Mouse (Mus musculus): ENCODE results near the gene Tas1r2. TPM values are rescaled to one million over a fixed set of nuclear protein-coding genes. Genes with fewer than 3 reads are reported as not detected.
A peak's percentile ranks its signal among the peaks of the same experiment; 100 is the strongest.

The Tas1r2 gene
- polyA plus RNA-seq, 1 experiment from 2014 or later, result not detected

GRCm38 (mm10) chr4:139617001-139617364 is 36.4 kb upstream of the Tas1r2 start:
- 61% methylated on average over 3 of the region's 3 CpGs for WGBS
- H3K4me1 ChIP-seq (ENCODE audit: control insufficient read depth, insufficient read depth, low read length), result peaks cover 3% of the 10 kb centered on the region; the same call in 1 of the 2 replicates
- H3K27me3 ChIP-seq (ENCODE audit: control insufficient read depth, insufficient read depth, low read length), result no peaks in the 10 kb centered on the region
- peaks cover 10% of the 10 kb centered on the region for H3K36me3 ChIP-seq (ENCODE audit: control insufficient read depth, insufficient read depth, low read length)
- peak overlapping the region; percentile 35; the same call in 1 of the 2 replicates for H3K4me3 ChIP-seq (ENCODE audit: low read depth, low read length)
- H3K9ac ChIP-seq (ENCODE audit: low read length), result no peak overlapping the region
- DNase-seq (ENCODE audit: low spot score) (no peak), ATAC-seq (ENCODE audit: insufficient number of reproducible peaks, low FRiP score, low TSS enrichment, low read depth) (no peak)
- H3K4me2 ChIP-seq (ENCODE audit: low read depth, severe bottlenecking), result peak overlapping the region; percentile 52; the same call in 1 of the 2 replicates
- no peak overlapping the region for H3K27ac ChIP-seq (replicated peaks; ENCODE audit: low read depth, low read length)
- H3K9me3 ChIP-seq (ENCODE audit: control insufficient read depth, low read length), result no peaks in the 10 kb centered on the region; the same call in 1 of the 2 replicates

GRCm38 (mm10) chr4:139619765-139620164 is 33.6 kb upstream of the Tas1r2 start:
- no peak overlapping the region for H3K9ac ChIP-seq (ENCODE audit: low read length)
- H3K4me3 ChIP-seq (ENCODE audit: low read depth, low read length), result no peak overlapping the region
- H3K27me3 ChIP-seq (ENCODE audit: control insufficient read depth, insufficient read depth, low read length), result no peaks in the 10 kb centered on the region
- DNase-seq (ENCODE audit: low spot score) (no peak), ATAC-seq (ENCODE audit: insufficient number of reproducible peaks, low FRiP score, low TSS enrichment, low read depth) (no peak)
- H3K4me1 ChIP-seq (ENCODE audit: control insufficient read depth, insufficient read depth, low read length), result peaks cover 9% of the 10 kb centered on the region
- no peaks in the 10 kb centered on the region for H3K9me3 ChIP-seq (ENCODE audit: control insufficient read depth, low read length)
- no peak overlapping the region for H3K4me2 ChIP-seq (ENCODE audit: low read depth, severe bottlenecking)
- WGBS, result 80% methylated on average over 6 of the region's 6 CpGs
- no peak overlapping the region for H3K27ac ChIP-seq (replicated peaks; ENCODE audit: low read depth, low read length)
- H3K36me3 ChIP-seq (ENCODE audit: control insufficient read depth, insufficient read depth, low read length), result no peaks in the 10 kb centered on the region; the same call in none of the 2 replicates

- Histone ChIP-seq H3K9me3 (ENCODE audit: control insufficient read depth, low read length) (no peaks in the 10 kb centered on the region), H3K4me1 (ENCODE audit: control insufficient read depth, insufficient read depth, low read length) (peaks cover 5% of the 10 kb centered on the region; the same call in 1 of the 2 replicates), H3K4me3 (ENCODE audit: low read depth, low read length) (peak within 1 kb of the TSS; percentile 66), H3K4me2 (ENCODE audit: low read depth, severe bottlenecking) (peak within 1 kb of the TSS; percentile 75), H3K36me3 (ENCODE audit: control insufficient read depth, insufficient read depth, low read length) (no peaks in the 10 kb centered on the region), H3K27me3 (ENCODE audit: control insufficient read depth, insufficient read depth, low read length) (no peaks in the 10 kb centered on the region), H3K27ac (replicated peaks; ENCODE audit: low read depth, low read length) (peak within 1 kb of the TSS; percentile 56; the same call in 1 of the 2 replicates), H3K9ac (ENCODE audit: low read length) (peak within 1 kb of the TSS; percentile 62)
- WGBS, result under 1% methylated on average over 33 of the region's 38 CpGs
- DNase-seq (ENCODE audit: low spot score) (peak; percentile 89), ATAC-seq (ENCODE audit: insufficient number of reproducible peaks, low FRiP score, low TSS enrichment, low read depth) (peak; percentile 96)
Observed at GRCm38 (mm10) chr4:139622373-139623282, 30.7 kb upstream of the Tas1r2 start, which contains the start of gene Aldh4a1. Aldh4a1 (plus strand) TSS chr4:139622866.

DNA sequence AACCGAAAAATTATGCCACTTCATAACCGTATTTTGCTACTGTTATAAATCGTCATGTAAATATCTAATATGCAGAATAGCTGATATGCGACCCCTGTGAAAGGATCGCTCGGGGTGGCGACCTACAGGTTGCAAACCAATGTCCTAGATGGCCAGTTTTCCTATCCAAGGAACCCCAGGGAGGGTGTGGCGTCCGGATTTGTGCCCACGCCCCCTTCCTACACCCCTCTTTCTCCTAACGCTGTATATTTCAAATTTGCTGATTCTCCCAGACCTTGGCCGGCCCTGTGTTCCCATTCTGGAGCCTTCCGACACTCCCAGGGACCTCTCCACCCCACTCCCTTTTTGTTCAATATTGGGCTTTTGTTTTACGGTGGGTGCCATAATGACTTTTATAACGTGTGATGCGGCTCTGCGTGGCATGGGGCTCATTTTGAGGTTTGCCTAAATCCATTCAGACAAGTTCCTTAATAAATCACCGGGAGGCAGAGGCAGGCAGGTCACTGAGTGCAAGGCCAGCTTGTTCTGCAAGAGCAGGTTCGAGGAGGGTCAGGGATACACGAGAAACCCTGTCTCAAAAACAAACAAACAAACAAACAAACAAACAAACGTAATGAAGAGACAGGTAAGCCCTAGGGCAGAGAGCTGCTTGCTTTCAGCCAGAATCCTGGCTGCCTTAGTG is 29.8 kb upstream of the Tas1r2 start:
- Histone ChIP-seq H3K9me3 (ENCODE audit: control insufficient read depth, low read length) (no peaks in the 10 kb centered on the region), H3K27me3 (ENCODE audit: control insufficient read depth, insufficient read depth, low read length) (no peaks in the 10 kb centered on the region), H3K4me1 (ENCODE audit: control insufficient read depth, insufficient read depth, low read length) (peaks cover 5% of the 10 kb centered on the region; the same call in 1 of the 2 replicates), H3K36me3 (ENCODE audit: control insufficient read depth, insufficient read depth, low read length) (no peaks in the 10 kb centered on the region), H3K27ac (replicated peaks; ENCODE audit: low read depth, low read length) (no peak overlapping the region), H3K4me3 (ENCODE audit: low read depth, low read length) (peak overlapping the region; percentile 66), H3K9ac (ENCODE audit: low read length) (peak overlapping the region; percentile 62; the same call in 1 of the 2 replicates), H3K4me2 (ENCODE audit: low read depth, severe bottlenecking) (peak overlapping the region; percentile 75)
- ATAC-seq (ENCODE audit: insufficient number of reproducible peaks, low FRiP score, low TSS enrichment, low read depth) (no peak), DNase-seq (ENCODE audit: low spot score) (no peak)
- 22% methylated on average over 21 of the region's 21 CpGs for WGBS

DNA sequence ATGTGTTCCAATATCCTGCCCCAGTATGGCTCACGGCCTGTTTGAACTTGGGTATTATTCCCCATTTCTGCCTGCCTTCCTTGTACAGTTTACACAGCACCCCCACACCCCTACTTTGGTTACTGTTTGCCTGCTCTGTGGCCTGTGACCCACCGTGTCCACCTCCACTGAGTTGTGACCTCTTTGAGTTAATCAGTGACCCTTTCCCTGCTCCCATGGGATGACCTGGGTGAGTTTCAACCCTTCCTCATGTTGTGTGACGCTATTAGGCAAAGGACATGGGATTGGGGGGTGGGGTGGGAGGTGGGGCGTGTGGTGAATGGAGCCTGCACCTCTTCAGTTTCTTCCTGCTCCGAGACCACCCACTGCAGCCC is 29.2 kb upstream of the Tas1r2 start:
- Histone ChIP-seq H3K27ac (replicated peaks; ENCODE audit: low read depth, low read length) (no peak overlapping the region), H3K4me2 (ENCODE audit: low read depth, severe bottlenecking) (0 out of 2 replicates have a peak overlapping the region, but pooled peaks have one; percentile 75)
- 75% methylated on average over 5 of the region's 5 CpGs for WGBS

GRCm38 (mm10) chr4:139624706-139625105 is 28.6 kb upstream of the Tas1r2 start:
- no peak overlapping the region for H3K4me3 ChIP-seq (ENCODE audit: low read depth, low read length)
- ATAC-seq (ENCODE audit: insufficient number of reproducible peaks, low FRiP score, low TSS enrichment, low read depth), result no peak
- H3K9me3 ChIP-seq (ENCODE audit: control insufficient read depth, low read length), result no peaks in the 10 kb centered on the region
- no peak overlapping the region for H3K4me2 ChIP-seq (ENCODE audit: low read depth, severe bottlenecking)
- no peak overlapping the region for H3K9ac ChIP-seq (ENCODE audit: low read length)
- peaks cover 5% of the 10 kb centered on the region; the same call in 1 of the 2 replicates for H3K4me1 ChIP-seq (ENCODE audit: control insufficient read depth, insufficient read depth, low read length)
- no peak overlapping the region for H3K27ac ChIP-seq (replicated peaks; ENCODE audit: low read depth, low read length)
- H3K36me3 ChIP-seq (ENCODE audit: control insufficient read depth, insufficient read depth, low read length), result no peaks in the 10 kb centered on the region
- 89% methylated on average over 10 of the region's 10 CpGs for WGBS
- H3K27me3 ChIP-seq (ENCODE audit: control insufficient read depth, insufficient read depth, low read length), result no peaks in the 10 kb centered on the region
- DNase-seq (ENCODE audit: low spot score), result no peak

More for the DNA sequence above, 29.2 kb upstream of the Tas1r2 start:
- H3K36me3 ChIP-seq (ENCODE audit: control insufficient read depth, insufficient read depth, low read length), result no peaks in the 10 kb centered on the region
- no peak overlapping the region for H3K9ac ChIP-seq (ENCODE audit: low read length)
- DNase-seq (ENCODE audit: low spot score), result no peak
- no peaks in the 10 kb centered on the region for H3K9me3 ChIP-seq (ENCODE audit: control insufficient read depth, low read length)
- no peak for ATAC-seq (ENCODE audit: insufficient number of reproducible peaks, low FRiP score, low TSS enrichment, low read depth)
- peaks cover 5% of the 10 kb centered on the region; the same call in 1 of the 2 replicates for H3K4me1 ChIP-seq (ENCODE audit: control insufficient read depth, insufficient read depth, low read length)
- H3K4me3 ChIP-seq (ENCODE audit: low read depth, low read length), result no peak overlapping the region
- no peaks in the 10 kb centered on the region for H3K27me3 ChIP-seq (ENCODE audit: control insufficient read depth, insufficient read depth, low read length)

GRCm38 (mm10) chr4:139627361-139627760 is 26.0 kb upstream of the Tas1r2 start:
- H3K9me3 ChIP-seq (ENCODE audit: control insufficient read depth, low read length), result no peaks in the 10 kb centered on the region
- DNase-seq (ENCODE audit: low spot score) (no peak), ATAC-seq (ENCODE audit: insufficient number of reproducible peaks, low FRiP score, low TSS enrichment, low read depth) (no peak)
- H3K4me3 ChIP-seq (ENCODE audit: low read depth, low read length), result no peak overlapping the region
- no peak overlapping the region for H3K4me2 ChIP-seq (ENCODE audit: low read depth, severe bottlenecking)
- H3K36me3 ChIP-seq (ENCODE audit: control insufficient read depth, insufficient read depth, low read length), result no peaks in the 10 kb centered on the region
- H3K27ac ChIP-seq (replicated peaks; ENCODE audit: low read depth, low read length), result no peak overlapping the region
- peaks cover 5% of the 10 kb centered on the region; the same call in 1 of the 2 replicates for H3K4me1 ChIP-seq (ENCODE audit: control insufficient read depth, insufficient read depth, low read length)
- 92% methylated on average over 11 of the region's 11 CpGs for WGBS
- no peak overlapping the region for H3K9ac ChIP-seq (ENCODE audit: low read length)
- H3K27me3 ChIP-seq (ENCODE audit: control insufficient read depth, insufficient read depth, low read length), result no peaks in the 10 kb centered on the region

GRCm38 (mm10) chr4:139630171-139630570 is 23.2 kb upstream of the Tas1r2 start:
- H3K4me1 ChIP-seq (ENCODE audit: control insufficient read depth, insufficient read depth, low read length), result no peaks in the 10 kb centered on the region
- 68% methylated on average over 10 of the region's 10 CpGs for WGBS
- H3K36me3 ChIP-seq (ENCODE audit: control insufficient read depth, insufficient read depth, low read length), result no peaks in the 10 kb centered on the region
- no peak overlapping the region for H3K4me2 ChIP-seq (ENCODE audit: low read depth, severe bottlenecking)
- ATAC-seq (ENCODE audit: insufficient number of reproducible peaks, low FRiP score, low TSS enrichment, low read depth) (no peak), DNase-seq (ENCODE audit: low spot score) (no peak)
- no peak overlapping the region for H3K4me3 ChIP-seq (ENCODE audit: low read depth, low read length)
- H3K9ac ChIP-seq (ENCODE audit: low read length), result no peak overlapping the region
- no peak overlapping the region for H3K27ac ChIP-seq (replicated peaks; ENCODE audit: low read depth, low read length)
- H3K27me3 ChIP-seq (ENCODE audit: control insufficient read depth, insufficient read depth, low read length), result no peaks in the 10 kb centered on the region
- no peaks in the 10 kb centered on the region for H3K9me3 ChIP-seq (ENCODE audit: control insufficient read depth, low read length)
